Comparison of ENCODE assay signal across 8 mouse cellular contexts in the genomic region with DNA sequence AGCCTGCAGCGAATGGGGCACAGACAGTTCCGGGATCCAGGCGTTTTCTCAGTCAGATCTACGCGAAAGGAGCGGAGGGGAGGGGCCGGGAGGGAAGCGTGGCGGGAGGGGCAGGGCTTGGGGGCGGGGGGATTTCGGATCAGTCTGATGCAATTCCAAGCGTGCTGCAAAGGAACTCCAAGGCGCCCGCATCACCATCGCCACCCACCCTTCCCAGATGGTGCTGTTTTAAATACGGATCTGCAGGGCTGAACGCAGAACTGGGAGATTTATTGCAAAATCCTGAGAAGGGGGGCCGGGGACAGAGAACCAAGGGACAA. TPM values are rescaled to one million over a fixed set of nuclear protein-coding genes. Genes with fewer than 3 reads are reported as not detected.
DNase-seq lines count a peak whose midpoint lies in the region; ATAC-seq and TF ChIP-seq lines count a peak whose summit lies in the region.

No protein-coding gene starts in this region.

- no peaks in the 10 kb centered on the region for H3K9me3 ChIP-seq in lung, embryonic 14.5 days (ENCODE audit: low read depth, low read length)
- H3K9me3 ChIP-seq in stomach, embryonic 15.5 days: no peaks in the 10 kb centered on the region

- WGBS in lung, embryonic 14.5 days: under 1% methylated on average over 18 of the region's 18 CpGs
- under 1% methylated on average over 17 of the region's 18 CpGs for WGBS in lung, adult 2 months
- 0% methylated on average over 18 of the region's 18 CpGs for WGBS in stomach, embryonic 15.5 days

- H3K36me3 ChIP-seq in lung, embryonic 14.5 days (ENCODE audit: insufficient read depth): no peaks in the 10 kb centered on the region
- H3K36me3 ChIP-seq in stomach, embryonic 15.5 days: no peaks in the 10 kb centered on the region

- peak overlapping the region; percentile 37 for H3K4me3 ChIP-seq in lung, embryonic 14.5 days (ENCODE audit: low read depth, low read length)
- no peak overlapping the region for H3K4me3 ChIP-seq in lung, adult 2 months (replicated peaks; ENCODE audit: extremely low read depth, low read depth, low read length)
- H3K4me3 ChIP-seq in stomach, embryonic 15.5 days (replicated peaks): peak overlapping the region; percentile 42

- H3K9ac ChIP-seq in lung, embryonic 14.5 days: 0 out of 2 replicates have a peak overlapping the region, but pooled peaks have one; percentile 16
- no peak overlapping the region for H3K9ac ChIP-seq in stomach, embryonic 15.5 days

- no peak for TF ChIP-seq CTCF in lung, embryonic 14.5 days (IDR thresholded peaks at IDR 0.05; ENCODE audit: low read depth)
- TF ChIP-seq CTCF in lung, adult 2 months (IDR thresholded peaks at IDR 0.05; ENCODE audit: insufficient read depth, low read length): no peak

- TF ChIP-seq POLR2A in lung, adult 2 months (IDR thresholded peaks at IDR 0.05; ENCODE audit: borderline replicate concordance, extremely low read depth, low read depth, low read length): no peak

- no peaks in the 10 kb centered on the region for H3K4me1 ChIP-seq in lung, embryonic 14.5 days (ENCODE audit: insufficient read depth)
- H3K4me1 ChIP-seq in lung, adult 2 months (ENCODE audit: control insufficient read depth, insufficient read depth, low read length): no peaks in the 10 kb centered on the region
- H3K4me1 ChIP-seq in stomach, embryonic 15.5 days: peaks cover 27% of the 10 kb centered on the region

- H3K4me2 ChIP-seq in lung, embryonic 14.5 days: peak overlapping the region; percentile 75
- H3K4me2 ChIP-seq in stomach, embryonic 15.5 days: peak overlapping the region; percentile 86

- H3K27ac ChIP-seq in lung, embryonic 14.5 days (ENCODE audit: low read depth): no peak overlapping the region
- H3K27ac ChIP-seq in stomach, embryonic 15.5 days: no peak overlapping the region

- peaks cover 57% of the 10 kb centered on the region for H3K27me3 ChIP-seq in lung, embryonic 14.5 days (ENCODE audit: insufficient read depth, low read length)
- peaks cover 47% of the 10 kb centered on the region for H3K27me3 ChIP-seq in stomach, embryonic 15.5 days (replicated peaks)

- peak; percentile 84 for ATAC-seq in lung, embryonic 14.5 days (ENCODE audit: insufficient read depth)
- ATAC-seq in megakaryocyte progenitor cell, adult 5-6 weeks (replicated peaks; ENCODE audit: poor library complexity): peak; percentile 16; the same call in 1 of the 2 replicates
- ATAC-seq in stomach, embryonic 15.5 days (ENCODE audit: insufficient read depth, low FRiP score, low read depth): peak; percentile 70; the same call in 1 of the 2 replicates

- peak; percentile 58 for DNase-seq in lung, embryonic 14.5 days
- DNase-seq in lung, adult 2 months: no peak
- peak; percentile 88 to 94 for DNase-seq in cerebellum, postnatal 25 days
- peak; percentile 47 to 71 for DNase-seq in frontal cortex, postnatal 25 days (ENCODE audit: low spot score in 2 of 2)
- DNase-seq in layer of hippocampus, postnatal 25 days (ENCODE audit: extremely low spot score in 1 of 2, low spot score in 1 of 2): peak; percentile 52 to 56
- DNase-seq in T-cell, adult 2 months (ENCODE audit: low spot score): no peak

RNA-seq across cellular contexts. Expression of a gene that starts 3.5 kb away (rescaled TPM):
- polyA plus RNA-seq in lung, embryonic 14.5 days (2014; fragmentation: Nextera tagmentation; extraction: Ambion mirVana): 0.76 and 0.91 TPM in 2 replicates
- polyA plus RNA-seq in lung, adult 2 months (2012; rRNA removed): 4.7 and 4.8 TPM in 2 replicates
- total RNA-seq in layer of hippocampus, postnatal 25 days (2021): 10 to 100 TPM; 29.1 to 35.6 TPM
- total RNA-seq in megakaryocyte progenitor cell, adult 5-6 weeks (2015): not detected in 2 replicates
- not detected in 2 replicates for total RNA-seq in megakaryocyte progenitor cell, adult 5-6 weeks (2017)
- polyA plus RNA-seq in stomach, embryonic 15.5 days (2015; fragmentation: Nextera tagmentation; extraction: Ambion mirVana): 2.3 and 2.4 TPM in 2 replicates

Comparison
In these comparisons a context has a peak if more than half of its experiments do, and no peak if none do; other contexts are left out.
1. DNase-seq: peak in lung, embryonic 14.5 days (single experiment), cerebellum, postnatal 25 days (2 of 2), frontal cortex, postnatal 25 days (2 of 2) and layer of hippocampus, postnatal 25 days (2 of 2); none in lung, adult 2 months (single experiment) and T-cell, adult 2 months (single experiment).
2. ATAC-seq: peak in every context shown above with its lines; median percentile 84 in lung, embryonic 14.5 days; 70 in stomach, embryonic 15.5 days; 16 in megakaryocyte progenitor cell, adult 5-6 weeks.